In genomic region chr2:153332981-153333380, GRCm38 (mm10) we compare ENCODE assay signal across 11 mouse cellular contexts. TPM values are rescaled to one million over a fixed set of nuclear protein-coding genes. Genes with fewer than 3 reads are reported as not detected.
DNase-seq lines count a peak whose midpoint lies in the region; ATAC-seq and TF ChIP-seq lines count a peak whose summit lies in the region.
"Had no signal": no experiment of that assay in that cellular context is flagged by ENCODE, and none has a peak within 500 bp of the region (broad histone marks: within the 10 kb centered on the region; RNA-seq: fewer than 3 reads in every experiment).

No protein-coding gene starts in this region.

- peak; percentile 71 for ATAC-seq in megakaryocyte, adult 5-6 weeks (ENCODE audit: poor library complexity, severe bottlenecking)

- TF ChIP-seq RAD21 in MEL (IDR thresholded peaks at IDR 0.05; ENCODE audit: low read depth, low read length) = no peak

- H3K9me3 ChIP-seq in MEL (replicated peaks; ENCODE audit: insufficient read depth, low read length) = no peaks in the 10 kb centered on the region
- H3K9me3 ChIP-seq: hindbrain, embryonic 10.5 days; limb, embryonic 13.5 days had no signal

- H3K36me3 ChIP-seq in MEL (ENCODE audit: control insufficient read depth in 1 of 2, insufficient read depth in 2 of 2, low read length in 2 of 2) = no peaks in the 10 kb centered on the region; a peak in 2 of 4 replicates

- no peak overlapping the region for H3K4me3 ChIP-seq in MEL (ENCODE audit: control insufficient read depth in 1 of 2, insufficient read depth in 1 of 2, low read depth in 2 of 2, low read length in 2 of 2)
- H3K4me3 ChIP-seq: hindbrain, embryonic 10.5 days; limb, embryonic 13.5 days had no signal

- H3K27me3 ChIP-seq in MEL (ENCODE audit: control insufficient read depth in 1 of 2, insufficient read depth in 2 of 2, low read length in 2 of 2) = no peaks in the 10 kb centered on the region
- H3K27me3 ChIP-seq: limb, embryonic 13.5 days had no signal

- TF ChIP-seq EP300 in MEL (IDR thresholded peaks at IDR 0.05; ENCODE audit: low read depth in 1 of 2, low read length in 2 of 2) = no peak

- no peaks in the 10 kb centered on the region for H3K4me1 ChIP-seq in MEL (ENCODE audit: control insufficient read depth in 1 of 2, insufficient read depth in 2 of 2, low read length in 2 of 2)
- H3K4me1 ChIP-seq: limb, embryonic 13.5 days had no signal

- peak; percentile 16 to 57 for DNase-seq in kidney, postnatal 36 days
- DNase-seq in kidney, adult 8-10 months = no peak
- peak; percentile 57 for DNase-seq in B cell, adult 2 months
- peak; percentile 39 for DNase-seq in MEL (ENCODE audit: low read depth, low spot score)
- DNase-seq in right cerebral cortex, postnatal 10 days (ENCODE audit: low spot score in 2 of 2) = no peak
- no peak for DNase-seq in gastrocnemius, adult 18-20 months (ENCODE audit: low spot score)
- DNase-seq: kidney, adult 18-20 months had no signal

- no peak overlapping the region for H3K9ac ChIP-seq in MEL (ENCODE audit: control insufficient read depth, low read depth, low read length, poor library complexity, severe bottlenecking)
- H3K9ac ChIP-seq: limb, embryonic 13.5 days had no signal

- no peak overlapping the region for H3K27ac ChIP-seq in MEL (ENCODE audit: control insufficient read depth, low read depth, low read length)
- H3K27ac ChIP-seq: hindbrain, embryonic 10.5 days; limb, embryonic 13.5 days; macrophage had no signal

- TF ChIP-seq CTCF in MEL (IDR thresholded peaks at IDR 0.05 in 2 of 3, conservative IDR thresholded peaks at IDR 0.05 in 1 of 3; ENCODE audit: control insufficient read depth in 1 of 3, insufficient read depth in 1 of 3, low read depth in 2 of 3, low read length in 3 of 3, poor library complexity in 1 of 3, severe bottlenecking in 1 of 3) = no peak

- TF ChIP-seq POLR2A in MEL (IDR thresholded peaks at IDR 0.05; ENCODE audit: control insufficient read depth in 1 of 2, insufficient read depth in 1 of 2, low read depth in 1 of 2, low read length in 2 of 2, poor library complexity in 1 of 2) = no peak

- H3K79me2 ChIP-seq in MEL (ENCODE audit: control insufficient read depth, insufficient read depth, low read length, poor library complexity) = no peaks in the 10 kb centered on the region

TF ChIP-seq in MEL, 35 proteins besides CTCF, POLR2A, EP300 and RAD21:
- TF ChIP-seq NELFE (IDR thresholded peaks at IDR 0.05; ENCODE audit: low read depth, low read length) = no peak
- TF ChIP-seq ZKSCAN1 (IDR thresholded peaks at IDR 0.05; ENCODE audit: low read depth, low read length) = no peak
- no peak for TF ChIP-seq MAFK (IDR thresholded peaks at IDR 0.05; ENCODE audit: borderline replicate concordance, low read depth, low read length)
- TF ChIP-seq USF1 (IDR thresholded peaks at IDR 0.05; ENCODE audit: low read depth, low read length) = no peak
- no peak for TF ChIP-seq USF2 (IDR thresholded peaks at IDR 0.05; ENCODE audit: borderline replicate concordance in 1 of 2, insufficient read depth in 1 of 2, low read depth in 1 of 2, low read length in 2 of 2)
- no peak for TF ChIP-seq NRF1 (IDR thresholded peaks at IDR 0.05; ENCODE audit: insufficient read depth, low read depth, low read length, poor library complexity, severe bottlenecking)
- TF ChIP-seq POLR2AphosphoS2 (IDR thresholded peaks at IDR 0.05; ENCODE audit: low read length) = no peak
- no peak for TF ChIP-seq MAX (IDR thresholded peaks at IDR 0.05; ENCODE audit: low read length)
- no peak for TF ChIP-seq CHD1 (IDR thresholded peaks at IDR 0.05; ENCODE audit: low read depth, low read length)
- TF ChIP-seq CHD2 (IDR thresholded peaks at IDR 0.05; ENCODE audit: low read length) = no peak
- TF ChIP-seq SMC3 (IDR thresholded peaks at IDR 0.05; ENCODE audit: low read depth, low read length) = no peak
- TF ChIP-seq ZMIZ1 (IDR thresholded peaks at IDR 0.05; ENCODE audit: low read depth, low read length) = no peak
- no peak for TF ChIP-seq TBP (IDR thresholded peaks at IDR 0.05; ENCODE audit: low read depth, low read length)
- TF ChIP-seq MYC (IDR thresholded peaks at IDR 0.05; ENCODE audit: low read depth, low read length) = no peak
- TF ChIP-seq ZC3H11A (IDR thresholded peaks at IDR 0.05; ENCODE audit: low read depth, low read length) = no peak
- no peak for TF ChIP-seq UBTF (IDR thresholded peaks at IDR 0.05; ENCODE audit: borderline replicate concordance, insufficient read depth, low read depth, low read length)

RNA-seq across cellular contexts. Expression of gene Asxl1, which starts 12.6 kb away (rescaled TPM):
- 15.2 and 20.6 TPM in 2 replicates for total RNA-seq in MEL (2012; rRNA removed)
- 10 to 100 TPM in 1 of 2 experiments, not detected in 1; 35.5 TPM for polyA plus RNA-seq in MEL (2012; ENCODE audit: insufficient read depth in 1 of 2, insufficient read length in 2 of 2, low read depth in 1 of 2, low replicate concordance in 2 of 2, missing spikeins in 1 of 2)
- total RNA-seq in megakaryocyte, adult 5-6 weeks (2015) = 29.3 and 40.6 TPM in 2 replicates
- total RNA-seq in megakaryocyte, adult 5-6 weeks (2017) = 30.9 and 35.4 TPM in 2 replicates
- 1 to 10 TPM; 8.4 to 9.2 TPM for total RNA-seq in gastrocnemius, adult 18-20 months (2021)

RNA-seq across cellular contexts. Expression of gene Kif3b, which starts 41.8 kb away (rescaled TPM):
- total RNA-seq in MEL (2012; rRNA removed) = 10.0 and 11.0 TPM in 2 replicates
- polyA plus RNA-seq in MEL (2012; ENCODE audit: insufficient read depth in 1 of 2, insufficient read length in 2 of 2, low read depth in 1 of 2, low replicate concordance in 2 of 2, missing spikeins in 1 of 2) = 10 to 100 TPM; 17.9 to 34.2 TPM
- total RNA-seq in megakaryocyte, adult 5-6 weeks (2015) = 13.2 and 16.5 TPM in 2 replicates
- total RNA-seq in megakaryocyte, adult 5-6 weeks (2017) = 23.5 and 30.2 TPM in 2 replicates
- total RNA-seq in gastrocnemius, adult 18-20 months (2021) = 1 to 10 TPM; 3.0 to 3.8 TPM

Comparison
In these comparisons a context has a peak if more than half of its experiments do, and no peak if none do; other contexts are left out.
1. DNase-seq: peak in kidney, postnatal 36 days (2 of 2), B cell, adult 2 months (2 of 2) and MEL (single experiment); none in kidney, adult 8-10 months (0 of 2), right cerebral cortex, postnatal 10 days (0 of 2) and gastrocnemius, adult 18-20 months (single experiment).